In genomic region chr5:65963291-65963690, GRCm38 (mm10) we compare ENCODE assay signal across 22 mouse cellular contexts. TPM values are rescaled to one million over a fixed set of nuclear protein-coding genes. Genes with fewer than 3 reads are reported as not detected.
DNase-seq lines count a peak whose midpoint lies in the region; ATAC-seq and TF ChIP-seq lines count a peak whose summit lies in the region.
"Had no signal": no experiment of that assay in that cellular context is flagged by ENCODE, and none has a peak within 500 bp of the region (broad histone marks: within the 10 kb centered on the region; RNA-seq: fewer than 3 reads in every experiment).

No protein-coding gene starts in this region.

- H3K9ac ChIP-seq in heart, adult 2 months (ENCODE audit: low read depth, low read length) = no peak overlapping the region
- H3K9ac ChIP-seq: embryonic facial prominence, embryonic 12.5 days; forebrain, embryonic 13.5 days; forebrain, embryonic 15.5 days; forebrain, postnatal 0 days had no signal

- H3K36me3 ChIP-seq in heart, adult 2 months (ENCODE audit: control insufficient read depth, insufficient read depth, low read length) = no peaks in the 10 kb centered on the region
- H3K36me3 ChIP-seq: embryonic facial prominence, embryonic 10.5 days; embryonic facial prominence, embryonic 12.5 days; forebrain, embryonic 15.5 days had no signal

- no peak overlapping the region for H3K4me3 ChIP-seq in heart, adult 2 months
- H3K4me3 ChIP-seq: embryonic facial prominence, embryonic 10.5 days; embryonic facial prominence, embryonic 12.5 days; forebrain, embryonic 13.5 days; forebrain, embryonic 15.5 days had no signal

- intact Hi-C loops in heart, adult 2 months (cut with DNase I) = no loop called here
- intact Hi-C loops in gastrocnemius, postnatal 36 days (cut with DNase I) = no loop called here

- 85% methylated on average over 5 of the region's 5 CpGs for WGBS in heart, adult 2 months

- peak; percentile 72 for ATAC-seq in frontal cortex, adult (ENCODE audit: low TSS enrichment)
- ATAC-seq: forebrain, embryonic 13.5 days; forebrain, embryonic 15.5 days; forebrain, postnatal 0 days had no signal

- no peaks in the 10 kb centered on the region for H3K4me1 ChIP-seq in heart, adult 2 months (ENCODE audit: control insufficient read depth, insufficient read depth, low read length)
- H3K4me1 ChIP-seq: embryonic facial prominence, embryonic 12.5 days; forebrain, embryonic 13.5 days; forebrain, embryonic 15.5 days had no signal

- no peak overlapping the region for H3K27ac ChIP-seq in heart, adult 2 months
- H3K27ac ChIP-seq: embryonic facial prominence, embryonic 10.5 days; embryonic facial prominence, embryonic 12.5 days; forebrain, embryonic 13.5 days; forebrain, embryonic 15.5 days had no signal

- H3K79me2 ChIP-seq in heart, adult 2 months (replicated peaks; ENCODE audit: control insufficient read depth, insufficient read depth, low read length) = no peaks in the 10 kb centered on the region

- TF ChIP-seq CTCF in heart, adult 2 months (IDR thresholded peaks at IDR 0.05) = no peak

- TF ChIP-seq POLR2A in heart, adult 2 months (IDR thresholded peaks at IDR 0.05; ENCODE audit: insufficient read depth, low read depth, low read length) = no peak

- no peaks in the 10 kb centered on the region for H3K27me3 ChIP-seq in heart, adult 2 months (ENCODE audit: control insufficient read depth, insufficient read depth, low read length)
- H3K27me3 ChIP-seq: embryonic facial prominence, embryonic 12.5 days; forebrain, embryonic 13.5 days; forebrain, embryonic 15.5 days had no signal

- no peak for TF ChIP-seq EP300 in heart, adult 2 months (IDR thresholded peaks at IDR 0.05; ENCODE audit: insufficient read depth, low read depth, low read length)

- no peak for DNase-seq in frontal cortex, postnatal 14 days (ENCODE audit: low spot score in 2 of 2)
- peak; percentile 79 for DNase-seq in heart, adult 11 months
- DNase-seq in heart, adult 2 months = no peak
- DNase-seq in telencephalon, adult 2 months (ENCODE audit: low read depth, low spot score) = peak; percentile 23
- no peak for DNase-seq in gastrocnemius, postnatal 36 days
- DNase-seq: adrenal gland, adult 2 months; adrenal gland, postnatal 10 days; adrenal gland, postnatal 25 days; cerebellum, adult 11-12 months; cerebellum, adult 2 months; cerebellum, adult 9-10 months; cerebellum, postnatal 10 days; cerebellum, postnatal 25 days; forebrain, postnatal 0 days had no signal

RNA-seq across cellular contexts. Expression of gene Chrna9, which starts 28.6 kb away (rescaled TPM):
- total RNA-seq in heart, adult 2 months (2021) = under 1 TPM; 0.18 to 0.52 TPM
- not detected in 2 replicates for polyA plus RNA-seq in heart, adult 2 months (2012; rRNA removed)
- 10 to 100 TPM; 12.6 to 19.5 TPM for total RNA-seq in gastrocnemius, postnatal 36 days (2021)
- total RNA-seq: adrenal gland, adult 2 months; adrenal gland, postnatal 25 days; MEL had no signal
- polyA plus RNA-seq: adrenal gland, adult 2 months; C2C12; cerebellum, adult 2 months; cortical plate, adult 2 months; forebrain, embryonic 13.5 days; forebrain, embryonic 15.5 days; forebrain, postnatal 0 days had no signal

RNA-seq across cellular contexts. Expression of gene 9130230L23Rik, which starts 40.8 kb away (rescaled TPM):
- total RNA-seq in heart, adult 2 months (2021) = not detected
- 0.09 and 0.27 TPM in 2 replicates for polyA plus RNA-seq in heart, adult 2 months (2012; rRNA removed)
- not detected for total RNA-seq in gastrocnemius, postnatal 36 days (2021)
- total RNA-seq: adrenal gland, postnatal 10 days; forebrain, postnatal 0 days; MEL had no signal
- polyA plus RNA-seq: C2C12; cerebellum, adult 2 months; embryonic facial prominence, embryonic 10.5 days; embryonic facial prominence, embryonic 12.5 days; forebrain, embryonic 13.5 days; forebrain, postnatal 0 days had no signal

Comparison
In these comparisons a context has a peak if more than half of its experiments do, and no peak if none do; other contexts are left out.
1. DNase-seq: peak in heart, adult 11 months (single experiment) and telencephalon, adult 2 months (single experiment); none in frontal cortex, postnatal 14 days (0 of 2), heart, adult 2 months (0 of 2) and gastrocnemius, postnatal 36 days (0 of 2).
2. RNA of gene Chrna9, which starts 28.6 kb away (total RNA-seq): 12.6 to 19.5 TPM in gastrocnemius, postnatal 36 days; 0.18 to 0.52 TPM in heart, adult 2 months; every median in the first group is over 4 times any median in the second.